In genomic region chr16:46613062-46613818, GRCm38 (mm10) we compare ENCODE assay signal across 22 mouse cellular contexts.
DNase-seq lines count a peak whose midpoint lies in the region; ATAC-seq lines count a peak whose summit lies in the region.
"Had no signal": no experiment of that assay in that cellular context is flagged by ENCODE, and none has a peak within 500 bp of the region (broad histone marks: within the 10 kb centered on the region; RNA-seq: fewer than 3 reads in every experiment).

No protein-coding gene starts in this region.

- no peaks in the 10 kb centered on the region for H3K27me3 ChIP-seq in kidney, embryonic 15.5 days
- no peaks in the 10 kb centered on the region for H3K27me3 ChIP-seq in kidney, embryonic 14.5 days (ENCODE audit: control insufficient read depth, insufficient read depth, low read length)
- H3K27me3 ChIP-seq: forebrain, embryonic 12.5 days; hindbrain, embryonic 12.5 days had no signal

- H3K4me1 ChIP-seq in kidney, embryonic 15.5 days, result peaks cover 6% of the 10 kb centered on the region; the same call in 1 of the 2 replicates
- no peaks in the 10 kb centered on the region for H3K4me1 ChIP-seq in kidney, embryonic 14.5 days (ENCODE audit: control insufficient read depth, insufficient read depth, low read length)
- H3K4me1 ChIP-seq: forebrain, embryonic 12.5 days; heart, embryonic 10.5 days had no signal

- 0 out of 2 replicates have a peak, but pooled peaks have one; percentile 41 for ATAC-seq in kidney, embryonic 15.5 days (replicated peaks; ENCODE audit: low FRiP score)
- no peak for ATAC-seq in kidney, embryonic 14.5 days (ENCODE audit: low FRiP score, low TSS enrichment)
- ATAC-seq: CD4-positive, CD25-positive, alpha-beta regulatory T cell, adult 4 months; forebrain, embryonic 16.5 days; hindbrain, embryonic 16.5 days had no signal

- H3K4me2 ChIP-seq in kidney, embryonic 15.5 days, result no peak overlapping the region
- no peak overlapping the region for H3K4me2 ChIP-seq in kidney, embryonic 14.5 days (replicated peaks; ENCODE audit: low read depth, low read length)
- H3K4me2 ChIP-seq: forebrain, embryonic 12.5 days; hindbrain, embryonic 12.5 days had no signal

- 57% methylated on average over 5 of the region's 5 CpGs for WGBS in kidney, embryonic 15.5 days
- 53% methylated on average over 5 of the region's 5 CpGs for WGBS in kidney, embryonic 14.5 days

- no peaks in the 10 kb centered on the region for H3K9me3 ChIP-seq in kidney, embryonic 15.5 days (replicated peaks)
- H3K9me3 ChIP-seq in kidney, embryonic 14.5 days (ENCODE audit: control insufficient read depth, low read length), result no peaks in the 10 kb centered on the region
- H3K9me3 ChIP-seq: forebrain, embryonic 12.5 days; heart, embryonic 10.5 days; hindbrain, embryonic 12.5 days had no signal

- H3K9ac ChIP-seq in kidney, embryonic 15.5 days, result no peak overlapping the region
- H3K9ac ChIP-seq in kidney, embryonic 14.5 days (ENCODE audit: low read depth, low read length), result no peak overlapping the region
- H3K9ac ChIP-seq: forebrain, embryonic 12.5 days; hindbrain, embryonic 12.5 days had no signal

- no peak overlapping the region for H3K27ac ChIP-seq in kidney, embryonic 15.5 days
- no peak overlapping the region for H3K27ac ChIP-seq in kidney, embryonic 14.5 days (ENCODE audit: low read depth, low read length)
- H3K27ac ChIP-seq: forebrain, embryonic 12.5 days; heart, embryonic 10.5 days; hindbrain, embryonic 12.5 days had no signal

- H3K36me3 ChIP-seq in kidney, embryonic 15.5 days, result no peaks in the 10 kb centered on the region
- H3K36me3 ChIP-seq in kidney, embryonic 14.5 days (ENCODE audit: control insufficient read depth, insufficient read depth, low read length), result no peaks in the 10 kb centered on the region
- H3K36me3 ChIP-seq: forebrain, embryonic 12.5 days; G1E; heart, embryonic 10.5 days; hindbrain, embryonic 12.5 days had no signal

- peak; percentile 16 for DNase-seq in adrenal gland, postnatal 10 days
- no peak for DNase-seq in adrenal gland, adult (ENCODE audit: inconsistent age in 2 of 2, low spot score in 1 of 2)
- no peak for DNase-seq in kidney, adult 11 months
- DNase-seq in kidney, postnatal 14 days, result peak; percentile 30
- no peak for DNase-seq in embryo, embryonic 11 days
- DNase-seq: B cell, adult 2 months; cerebellum, adult 11-12 months; cerebellum, adult 9-11 months; cerebellum, postnatal 36 days; gastrocnemius, postnatal 10 days; heart, adult 18-20 months; heart, postnatal 10 days; heart, postnatal 4 days had no signal

- H3K4me3 ChIP-seq in kidney, embryonic 15.5 days (replicated peaks), result no peak overlapping the region
- no peak overlapping the region for H3K4me3 ChIP-seq in kidney, embryonic 14.5 days (ENCODE audit: low read length)
- H3K4me3 ChIP-seq: forebrain, embryonic 12.5 days; heart, embryonic 10.5 days; hindbrain, embryonic 12.5 days had no signal

Comparison
In these comparisons a context has a peak if more than half of its experiments do, and no peak if none do; other contexts are left out.
1. DNase-seq: peak in adrenal gland, postnatal 10 days (single experiment) and kidney, postnatal 14 days (single experiment); none in adrenal gland, adult (0 of 2), kidney, adult 11 months (single experiment) and embryo, embryonic 11 days (single experiment).